Mouse (Mus musculus): ENCODE results near the gene Flt1. TPM values are rescaled to one million over a fixed set of nuclear protein-coding genes. Genes with fewer than 3 reads are reported as not detected.

Flt1 gene
- polyA plus RNA-seq, 1 experiment, result 2.0 TPM

DNA sequence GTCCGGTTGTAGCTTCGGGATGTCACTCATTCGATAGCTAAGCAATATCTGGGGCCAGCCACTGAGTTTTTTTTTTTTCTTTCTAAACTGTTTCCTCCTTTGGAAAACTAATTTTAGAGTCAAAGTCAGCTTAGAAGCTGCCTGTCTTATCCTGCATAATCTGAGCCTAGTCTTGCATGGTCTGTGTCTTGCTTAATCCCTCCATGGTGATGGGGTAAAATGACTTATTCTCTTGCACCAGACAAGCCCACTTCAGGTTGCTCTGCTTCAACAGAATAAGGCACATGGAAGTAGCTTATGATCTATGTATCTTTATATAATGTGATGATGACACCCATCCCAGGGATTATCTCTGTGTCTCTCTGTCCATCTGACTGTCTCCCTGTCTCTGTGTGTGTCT, 24.8 kb downstream of the Flt1 start:
- 93% methylated on average over 3 of the region's 3 CpGs for WGBS
- no peak overlapping the region for H3K4me3 ChIP-seq (ENCODE audit: control insufficient read depth, insufficient read depth, low read length)
- no peaks in the 10 kb centered on the region for H3K36me3 ChIP-seq (ENCODE audit: control insufficient read depth, insufficient read depth, low read length)
- TF ChIP-seq CTCF (IDR thresholded peaks at IDR 0.05; ENCODE audit: borderline replicate concordance, control insufficient read depth, extremely low read depth, insufficient read depth, low read length, poor library complexity) (no peak), POLR2A (IDR thresholded peaks at IDR 0.05; ENCODE audit: control insufficient read depth, extremely low read depth, insufficient read depth, low read length, poor library complexity) (no peak)
- DNase-seq, result no peak
- H3K27ac ChIP-seq (ENCODE audit: control insufficient read depth, insufficient read depth, low read length), result no peak overlapping the region
- no peaks in the 10 kb centered on the region for H3K27me3 ChIP-seq (ENCODE audit: control insufficient read depth, insufficient read depth, low read length)
- peaks cover 3% of the 10 kb centered on the region for H3K4me1 ChIP-seq (replicated peaks; ENCODE audit: control insufficient read depth, insufficient read depth, low read length)

DNA sequence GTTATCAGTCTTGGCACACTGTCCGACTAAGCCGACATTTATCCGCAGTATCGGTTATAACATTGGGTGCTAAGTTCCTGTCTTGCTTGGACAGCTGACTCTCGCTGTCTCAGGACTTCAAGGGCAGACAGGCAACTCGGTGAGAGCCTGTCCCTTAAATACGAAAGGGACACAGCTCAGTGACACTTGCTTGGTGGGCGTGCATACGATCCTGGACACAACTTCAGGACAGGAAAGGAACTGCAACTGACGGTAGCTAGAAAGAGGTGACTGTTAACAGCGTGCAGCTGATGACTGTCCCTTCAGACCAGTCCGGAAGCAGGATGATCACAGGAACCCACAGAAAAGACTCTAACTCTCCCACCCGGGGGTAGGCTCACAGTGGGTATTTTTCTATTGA, 27.8 kb downstream of the Flt1 start:
- TF ChIP-seq CTCF (IDR thresholded peaks at IDR 0.05; ENCODE audit: borderline replicate concordance, control insufficient read depth, extremely low read depth, insufficient read depth, low read length, poor library complexity) (no peak), POLR2A (IDR thresholded peaks at IDR 0.05; ENCODE audit: control insufficient read depth, extremely low read depth, insufficient read depth, low read length, poor library complexity) (no peak)
- Histone ChIP-seq H3K27me3 (ENCODE audit: control insufficient read depth, insufficient read depth, low read length) (no peaks in the 10 kb centered on the region), H3K4me1 (replicated peaks; ENCODE audit: control insufficient read depth, insufficient read depth, low read length) (peaks cover 3% of the 10 kb centered on the region), H3K4me3 (ENCODE audit: control insufficient read depth, insufficient read depth, low read length) (no peak overlapping the region), H3K36me3 (ENCODE audit: control insufficient read depth, insufficient read depth, low read length) (no peaks in the 10 kb centered on the region), H3K27ac (ENCODE audit: control insufficient read depth, insufficient read depth, low read length) (no peak overlapping the region)
- WGBS, result 53% methylated on average over 13 of the region's 13 CpGs
- DNase-seq, result no peak

DNA sequence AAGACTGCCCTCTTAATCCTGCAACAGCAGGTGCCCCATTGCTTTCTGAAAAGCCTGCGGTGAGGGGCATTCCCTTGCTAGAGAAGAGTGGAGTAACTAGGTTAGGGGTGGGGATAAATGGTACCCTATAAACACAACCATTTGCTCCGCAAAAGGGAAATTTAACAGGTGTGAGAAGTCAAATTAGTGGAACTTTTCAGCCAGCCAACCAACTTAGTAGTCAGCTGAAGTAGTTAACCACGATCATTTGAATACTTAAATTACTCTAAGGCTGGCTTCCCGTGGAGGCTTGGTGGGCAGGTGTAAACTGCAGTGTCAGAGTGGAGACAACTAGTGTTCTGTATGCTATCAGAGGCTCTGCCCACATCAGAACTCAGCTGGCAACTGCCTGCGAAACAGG, 28.6 kb downstream of the Flt1 start:
- 25% methylated on average over 5 of the region's 5 CpGs for WGBS
- TF ChIP-seq CTCF (IDR thresholded peaks at IDR 0.05; ENCODE audit: borderline replicate concordance, control insufficient read depth, extremely low read depth, insufficient read depth, low read length, poor library complexity) (no peak), POLR2A (IDR thresholded peaks at IDR 0.05; ENCODE audit: control insufficient read depth, extremely low read depth, insufficient read depth, low read length, poor library complexity) (no peak)
- H3K4me3 ChIP-seq (ENCODE audit: control insufficient read depth, insufficient read depth, low read length), result no peak overlapping the region
- no peak for DNase-seq
- no peaks in the 10 kb centered on the region for H3K36me3 ChIP-seq (ENCODE audit: control insufficient read depth, insufficient read depth, low read length)
- H3K4me1 ChIP-seq (replicated peaks; ENCODE audit: control insufficient read depth, insufficient read depth, low read length), result peaks cover 3% of the 10 kb centered on the region
- no peak overlapping the region for H3K27ac ChIP-seq (ENCODE audit: control insufficient read depth, insufficient read depth, low read length)
- no peaks in the 10 kb centered on the region for H3K27me3 ChIP-seq (ENCODE audit: control insufficient read depth, insufficient read depth, low read length)

DNA sequence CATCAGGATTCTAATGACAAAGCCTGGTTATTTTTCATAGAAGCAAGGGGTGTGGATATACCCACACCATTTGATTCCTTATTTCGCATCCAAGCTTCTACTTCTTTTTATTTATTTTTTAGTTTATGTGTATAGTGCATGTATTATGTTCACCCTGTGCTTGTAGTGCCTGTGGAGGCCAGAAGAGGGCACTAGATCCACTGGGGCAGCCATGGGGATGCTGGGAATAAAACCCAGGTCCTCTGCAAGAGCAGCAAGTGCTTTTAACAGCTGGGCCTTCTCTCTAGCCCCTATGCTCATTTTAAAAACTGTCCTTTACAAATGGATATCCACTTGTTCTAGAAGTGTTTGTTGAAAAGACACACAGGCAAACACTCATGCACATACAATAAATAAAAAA, 33.2 kb downstream of the Flt1 start:
- Histone ChIP-seq H3K4me1 (replicated peaks; ENCODE audit: control insufficient read depth, insufficient read depth, low read length) (no peaks in the 10 kb centered on the region; the same call in 1 of the 2 replicates), H3K36me3 (ENCODE audit: control insufficient read depth, insufficient read depth, low read length) (no peaks in the 10 kb centered on the region), H3K27me3 (ENCODE audit: control insufficient read depth, insufficient read depth, low read length) (no peaks in the 10 kb centered on the region), H3K4me3 (ENCODE audit: control insufficient read depth, insufficient read depth, low read length) (no peak overlapping the region), H3K27ac (ENCODE audit: control insufficient read depth, insufficient read depth, low read length) (no peak overlapping the region)
- WGBS, result 94% methylated on average over 1 of the region's 1 CpGs
- TF ChIP-seq CTCF (IDR thresholded peaks at IDR 0.05; ENCODE audit: borderline replicate concordance, control insufficient read depth, extremely low read depth, insufficient read depth, low read length, poor library complexity) (no peak), POLR2A (IDR thresholded peaks at IDR 0.05; ENCODE audit: control insufficient read depth, extremely low read depth, insufficient read depth, low read length, poor library complexity) (no peak)
- DNase-seq, result no peak

DNA sequence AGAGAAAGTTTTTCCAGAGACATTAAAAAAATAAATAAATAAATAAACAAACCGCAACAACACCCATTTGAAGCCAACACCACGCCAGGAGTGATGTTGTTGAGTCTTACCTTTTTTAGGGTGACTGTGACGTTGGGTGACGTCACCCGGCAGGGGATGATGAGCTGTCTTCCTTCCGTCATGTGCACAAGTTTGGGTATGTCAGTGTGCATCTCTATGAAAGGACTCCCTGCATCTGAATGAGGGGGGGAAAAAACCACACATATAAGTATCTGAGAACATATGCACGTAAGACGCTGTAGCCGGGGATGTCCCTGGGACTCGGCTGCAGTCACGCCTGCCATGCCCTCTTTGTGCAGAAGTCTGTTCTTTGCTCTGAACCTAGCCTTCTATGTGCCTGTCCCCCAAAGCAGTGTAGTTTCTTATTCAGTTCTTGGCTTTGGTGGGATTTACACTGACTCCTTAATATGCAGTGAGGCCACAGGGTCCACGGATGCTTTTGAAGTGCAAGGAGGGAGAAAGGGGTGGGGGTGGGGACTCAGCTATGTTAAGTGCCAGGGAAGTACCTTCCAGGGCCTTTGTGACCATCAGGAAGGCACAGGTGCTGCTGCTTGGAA, 42.0 kb downstream of the Flt1 start:
- no peak for DNase-seq
- Histone ChIP-seq H3K27me3 (ENCODE audit: control insufficient read depth, insufficient read depth, low read length) (no peaks in the 10 kb centered on the region), H3K4me1 (replicated peaks; ENCODE audit: control insufficient read depth, insufficient read depth, low read length) (no peaks in the 10 kb centered on the region), H3K36me3 (ENCODE audit: control insufficient read depth, insufficient read depth, low read length) (no peaks in the 10 kb centered on the region), H3K4me3 (ENCODE audit: control insufficient read depth, insufficient read depth, low read length) (no peak overlapping the region), H3K27ac (ENCODE audit: control insufficient read depth, insufficient read depth, low read length) (no peak overlapping the region)
- WGBS, result 96% methylated on average over 12 of the region's 12 CpGs
- TF ChIP-seq CTCF (IDR thresholded peaks at IDR 0.05; ENCODE audit: borderline replicate concordance, control insufficient read depth, extremely low read depth, insufficient read depth, low read length, poor library complexity) (no peak), POLR2A (IDR thresholded peaks at IDR 0.05; ENCODE audit: control insufficient read depth, extremely low read depth, insufficient read depth, low read length, poor library complexity) (no peak)

DNA sequence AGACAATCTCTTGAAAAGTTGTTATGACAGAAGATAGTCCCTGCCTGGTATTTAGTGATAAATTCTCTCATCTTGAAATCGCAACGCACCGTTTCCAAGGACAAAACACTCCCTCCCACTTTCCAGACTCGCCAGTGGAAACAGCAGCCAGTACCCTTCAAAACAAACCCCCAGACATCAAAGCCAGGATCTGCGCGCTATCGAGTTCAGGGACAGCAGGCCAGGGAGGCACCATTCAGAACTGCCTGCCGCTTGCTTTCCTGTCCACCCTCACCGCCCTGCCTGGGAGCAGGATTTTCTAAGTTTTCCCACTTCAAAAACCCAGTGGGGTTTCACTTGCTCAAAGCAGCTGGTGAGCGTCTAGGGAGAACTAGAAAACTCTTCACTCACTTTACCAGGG, 44.6 kb downstream of the Flt1 start:
- TF ChIP-seq CTCF (IDR thresholded peaks at IDR 0.05; ENCODE audit: borderline replicate concordance, control insufficient read depth, extremely low read depth, insufficient read depth, low read length, poor library complexity) (no peak), POLR2A (IDR thresholded peaks at IDR 0.05; ENCODE audit: control insufficient read depth, extremely low read depth, insufficient read depth, low read length, poor library complexity) (no peak)
- WGBS, result 87% methylated on average over 10 of the region's 10 CpGs
- DNase-seq, result no peak

DNA sequence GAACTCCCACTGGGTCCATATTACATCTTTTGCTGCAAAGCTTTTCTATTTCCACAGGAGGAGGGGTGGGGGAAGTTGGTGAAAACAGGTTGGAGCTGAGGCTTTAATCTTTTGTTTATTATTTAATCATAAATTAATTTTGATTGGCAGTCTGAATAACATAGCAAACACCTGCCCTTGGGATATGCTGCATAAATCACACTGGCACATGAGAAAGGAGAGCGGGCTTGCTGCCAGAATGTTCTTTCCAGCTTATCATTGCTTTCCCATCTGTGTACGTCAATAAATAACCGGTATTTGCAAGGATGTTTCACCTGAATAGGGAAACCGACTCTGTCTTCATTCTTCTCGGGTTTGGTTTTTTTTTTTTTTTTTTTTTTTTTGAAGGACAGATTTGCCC, 45.1 kb downstream of the Flt1 start:
- H3K36me3 ChIP-seq (ENCODE audit: control insufficient read depth, insufficient read depth, low read length), result no peaks in the 10 kb centered on the region
- no peaks in the 10 kb centered on the region for H3K27me3 ChIP-seq (ENCODE audit: control insufficient read depth, insufficient read depth, low read length)
- TF ChIP-seq CTCF (IDR thresholded peaks at IDR 0.05; ENCODE audit: borderline replicate concordance, control insufficient read depth, extremely low read depth, insufficient read depth, low read length, poor library complexity), result no peak
- no peak for TF ChIP-seq POLR2A (IDR thresholded peaks at IDR 0.05; ENCODE audit: control insufficient read depth, extremely low read depth, insufficient read depth, low read length, poor library complexity)
- no peak overlapping the region for H3K27ac ChIP-seq (ENCODE audit: control insufficient read depth, insufficient read depth, low read length)
- no peaks in the 10 kb centered on the region for H3K4me1 ChIP-seq (replicated peaks; ENCODE audit: control insufficient read depth, insufficient read depth, low read length)
- no peak overlapping the region for H3K4me3 ChIP-seq (ENCODE audit: control insufficient read depth, insufficient read depth, low read length)
- WGBS, result 86% methylated on average over 5 of the region's 5 CpGs
- no peak for DNase-seq

More for the DNA sequence above, 44.6 kb downstream of the Flt1 start:
- Histone ChIP-seq H3K27ac (ENCODE audit: control insufficient read depth, insufficient read depth, low read length) (no peak overlapping the region), H3K4me1 (replicated peaks; ENCODE audit: control insufficient read depth, insufficient read depth, low read length) (no peaks in the 10 kb centered on the region), H3K36me3 (ENCODE audit: control insufficient read depth, insufficient read depth, low read length) (no peaks in the 10 kb centered on the region), H3K4me3 (ENCODE audit: control insufficient read depth, insufficient read depth, low read length) (no peak overlapping the region), H3K27me3 (ENCODE audit: control insufficient read depth, insufficient read depth, low read length) (no peaks in the 10 kb centered on the region)
